Mouse (Mus musculus) embryonic facial prominence, embryonic 14.5 days (tissue): ENCODE results near the gene Acat2. TPM values are rescaled to one million over a fixed set of nuclear protein-coding genes. Genes with fewer than 3 reads are reported as not detected.

Experiments
- ATAC-seq: fragments of 200-750 bp; cut with Nextera tagmentation; 2 replicates; pipeline ENCODE4 v1.8.0; 2017; ENCODE audit warnings: low read depth, moderate number of reproducible peaks, moderate TSS enrichment
- DNase-seq: peaks from one replicate; pipeline ENCODE4 v3.0.0-alpha.2; 2015; ENCODE audit warnings: low spot score
- H3K27ac ChIP-seq: fragments of 300-500 bp; sonication (generic); replicated peaks from 2 replicates; pipeline ENCODE4 v1.5.1; 2014; ENCODE audit warnings: low read depth, mild to moderate bottlenecking, low read length, moderate library complexity
- H3K27me3 ChIP-seq: fragments of 300-500 bp; sonication (generic); replicated peaks from 2 replicates; pipeline ENCODE4 v1.6.1; 2014; ENCODE audit warnings: low read length; ENCODE audit not compliant: control insufficient read depth, insufficient read depth
- H3K36me3 ChIP-seq: fragments of 300-500 bp; sonication (generic); 2 replicates; pipeline ENCODE4 v1.6.1; 2014; ENCODE audit warnings: low read length, mixed read lengths; ENCODE audit not compliant: control insufficient read depth, insufficient read depth
- H3K4me1 ChIP-seq: fragments of 300-500 bp; sonication (generic); 2 replicates; pipeline ENCODE4 v1.6.1; 2014; ENCODE audit warnings: antibody characterized with exemption, low read length; ENCODE audit not compliant: control insufficient read depth, insufficient read depth
- H3K4me2 ChIP-seq: fragments of 300-500 bp; sonication (generic); 2 replicates; pipeline ENCODE4 v1.6.1; 2014; ENCODE audit warnings: low read depth, mild to moderate bottlenecking, low read length, moderate library complexity, mixed read lengths
- H3K4me3 ChIP-seq: fragments of 300-500 bp; sonication (generic); 2 replicates; pipeline ENCODE4 v1.5.1; 2014; ENCODE audit warnings: low read depth, mild to moderate bottlenecking, low read length
- H3K9ac ChIP-seq: fragments of 300-500 bp; sonication (generic); 2 replicates; pipeline ENCODE4 v1.6.1; 2014; ENCODE audit warnings: low read depth, mild to moderate bottlenecking, low read length, moderate library complexity, mixed read lengths
- H3K9me3 ChIP-seq: fragments of 300-500 bp; sonication (generic); 2 replicates; pipeline ENCODE4 v1.6.1; 2016; ENCODE audit warnings: low read length; ENCODE audit not compliant: control insufficient read depth
- WGBS: fragments of 180-500 bp; shearing (Covaris S2); extraction: QIAGEN DNeasy Blood & Tissue Kit; methylation state at CpG from one replicate; pipeline ENCODE4 v1.1.7; 2014; 5-methylcytosine and 5-hydroxymethylcytosine counted together
- polyA plus RNA-seq: library from polyadenylated mRNA; unstranded; fragments of >200 nt; fragmentation: Nextera tagmentation; extraction: Ambion mirVana; gene quantifications from 2 replicates; pipeline ENCODE4 v1.2.1, GENCODE M21; 2014

The Acat2 gene
- polyA plus RNA-seq, 1 experiment from 2014 or later: 85.8 TPM

GRCm38 (mm10) chr17:12999069-12999468 lies 38.5 kb upstream of the Acat2 start:
- Histone ChIP-seq H3K36me3 (no peaks in the 10 kb centered on the region), H3K4me1 (no peaks in the 10 kb centered on the region), H3K27me3 (no peaks in the 10 kb centered on the region), H3K9ac (no peak overlapping the region), H3K27ac (no peak overlapping the region), H3K4me2 (no peak overlapping the region), H3K9me3 (no peaks in the 10 kb centered on the region), H3K4me3 (no peak overlapping the region)
- no peak for DNase-seq
- no peak for ATAC-seq
- WGBS: 68% methylated on average over 6 of the region's 6 CpGs

- Histone ChIP-seq H3K27ac (no peak overlapping the region), H3K4me1 (peaks cover 4% of the 10 kb centered on the region), H3K4me2 (no peak overlapping the region), H3K36me3 (no peaks in the 10 kb centered on the region), H3K4me3 (no peak overlapping the region), H3K27me3 (no peaks in the 10 kb centered on the region), H3K9ac (no peak overlapping the region), H3K9me3 (no peaks in the 10 kb centered on the region)
- DNase-seq (no peak), ATAC-seq (no peak)
- WGBS: 83% methylated on average over 5 of the region's 5 CpGs
These were observed 37.3 kb upstream of the Acat2 start for GRCm38 (mm10) chr17:12997890-12998289.

GRCm38 (mm10) chr17:12996345-12996744 lies 35.8 kb upstream of the Acat2 start:
- no peaks in the 10 kb centered on the region for H3K9me3 ChIP-seq
- H3K9ac ChIP-seq: no peak overlapping the region
- H3K4me3 ChIP-seq: no peak overlapping the region
- H3K36me3 ChIP-seq: no peaks in the 10 kb centered on the region
- H3K4me2 ChIP-seq: no peak overlapping the region
- WGBS: 18% methylated on average over 3 of the region's 3 CpGs
- no peaks in the 10 kb centered on the region for H3K27me3 ChIP-seq
- H3K4me1 ChIP-seq: peaks cover 4% of the 10 kb centered on the region
- H3K27ac ChIP-seq: no peak overlapping the region
- peak; percentile 64 for DNase-seq
- no peak for ATAC-seq

- WGBS: 81% methylated on average over 1 of the region's 1 CpGs
- H3K27ac ChIP-seq: peak within 1 kb of the TSS; percentile 99
- DNase-seq: no peak
- H3K9ac ChIP-seq: peak within 1 kb of the TSS; percentile 99
- H3K4me1 ChIP-seq: peaks cover 8% of the 10 kb centered on the region
- peak within 1 kb of the TSS; percentile 100 for H3K4me3 ChIP-seq
- peak within 1 kb of the TSS; percentile 87 for H3K4me2 ChIP-seq
- H3K36me3 ChIP-seq: no peaks in the 10 kb centered on the region
- H3K27me3 ChIP-seq: no peaks in the 10 kb centered on the region
- H3K9me3 ChIP-seq: no peaks in the 10 kb centered on the region
- ATAC-seq: no peak
These were observed 33.5 kb upstream of the Acat2 start, which contains the start of gene Wtap for GRCm38 (mm10) chr17:12994069-12994468. Wtap (minus strand) TSS chr17:12994169.

- Histone ChIP-seq H3K27me3 (no peaks in the 10 kb centered on the region), H3K4me2 (peak overlapping the region; percentile 87), H3K27ac (peak overlapping the region; percentile 99), H3K4me3 (peak overlapping the region; percentile 100), H3K4me1 (peaks cover 8% of the 10 kb centered on the region), H3K9ac (peak overlapping the region; percentile 99), H3K36me3 (peaks cover 7% of the 10 kb centered on the region; the same call in 1 of the 2 replicates), H3K9me3 (peaks cover 4% of the 10 kb centered on the region; the same call in 1 of the 2 replicates)
- DNase-seq: peak; percentile 99
- under 1% methylated on average over 38 of the region's 51 CpGs for WGBS
- ATAC-seq: peak; percentile 87
These were observed 32.0 kb upstream of the Acat2 start for GRCm38 (mm10) chr17:12992470-12992991.

GRCm38 (mm10) chr17:12991635-12992358 lies 31.2 kb upstream of the Acat2 start:
- peak overlapping the region; percentile 99 for H3K27ac ChIP-seq
- ATAC-seq (peak; percentile 95), DNase-seq (peak; percentile 89)
- peaks cover 4% of the 10 kb centered on the region; the same call in 1 of the 2 replicates for H3K9me3 ChIP-seq
- no peaks in the 10 kb centered on the region for H3K27me3 ChIP-seq
- whole genome bisulfite sequencing: 0% methylated on average over 40 of the region's 84 CpGs
- H3K4me1 ChIP-seq: peaks cover 8% of the 10 kb centered on the region
- peak overlapping the region; percentile 100 for H3K4me3 ChIP-seq
- H3K4me2 ChIP-seq: peak overlapping the region; percentile 87
- peaks cover 7% of the 10 kb centered on the region; the same call in 1 of the 2 replicates for H3K36me3 ChIP-seq
- peak overlapping the region; percentile 99 for H3K9ac ChIP-seq

- Histone ChIP-seq H3K4me3 (peak overlapping the region; percentile 100), H3K27ac (peak overlapping the region; percentile 99), H3K4me1 (peaks cover 8% of the 10 kb centered on the region), H3K9me3 (peaks cover 4% of the 10 kb centered on the region; the same call in 1 of the 2 replicates), H3K36me3 (peaks cover 7% of the 10 kb centered on the region; the same call in 1 of the 2 replicates), H3K9ac (peak overlapping the region; percentile 99), H3K27me3 (no peaks in the 10 kb centered on the region), H3K4me2 (peak overlapping the region; percentile 87)
- 1% methylated on average over 12 of the region's 12 CpGs for WGBS
- ATAC-seq (no peak), DNase-seq (peak; percentile 51)
These were observed 30.7 kb upstream of the Acat2 start for GRCm38 (mm10) chr17:12991194-12991634.

- WGBS: 54% methylated on average over 8 of the region's 8 CpGs
- peaks cover 4% of the 10 kb centered on the region; the same call in 1 of the 2 replicates for H3K9me3 ChIP-seq
- H3K27ac ChIP-seq: peak overlapping the region; percentile 99; the same call in 1 of the 2 replicates
- ATAC-seq (no peak), DNase-seq (no peak)
- no peaks in the 10 kb centered on the region for H3K27me3 ChIP-seq
- peaks cover 8% of the 10 kb centered on the region for H3K4me1 ChIP-seq
- peak overlapping the region; percentile 100 for H3K4me3 ChIP-seq
- peaks cover 10% of the 10 kb centered on the region; the same call in 1 of the 2 replicates for H3K36me3 ChIP-seq
- peak overlapping the region; percentile 87 for H3K4me2 ChIP-seq
- peak overlapping the region; percentile 99 for H3K9ac ChIP-seq
These were observed 30.1 kb upstream of the Acat2 start for GRCm38 (mm10) chr17:12990567-12991145.
